Mouse (Mus musculus): ENCODE results near the gene Upk1b. TPM values are rescaled to one million over a fixed set of nuclear protein-coding genes. Genes with fewer than 3 reads are reported as not detected.

Upk1b gene
- total and polyA plus RNA-seq, 2 experiments from 2014 or later = 0.62 to 1.3 TPM

DNA sequence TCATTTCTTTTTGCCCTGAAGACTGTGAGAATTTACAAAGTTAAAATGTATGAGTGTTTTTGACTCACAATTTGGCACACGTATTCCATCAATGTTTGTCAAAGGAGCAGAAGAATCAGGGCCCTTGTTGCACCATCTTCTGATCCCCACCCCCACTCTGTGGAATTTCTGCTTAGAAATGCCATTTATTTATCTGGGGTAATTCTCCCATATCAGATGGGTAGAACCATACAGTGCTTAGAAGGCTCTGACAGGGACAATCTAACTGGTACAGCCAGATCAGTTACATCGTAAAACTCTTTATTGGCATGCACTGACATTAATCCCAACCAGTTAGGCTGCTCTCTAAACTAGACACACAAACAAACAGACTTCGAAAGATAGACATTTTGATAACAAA lies 10.2 kb downstream of the Upk1b start:
- Histone ChIP-seq H3K36me3 (ENCODE audit: insufficient read depth) (no peaks in the 10 kb centered on the region), H3K9me3 (ENCODE audit: low read length) (no peaks in the 10 kb centered on the region), H3K9ac (no peak overlapping the region), H3K4me2 (ENCODE audit: low read depth) (no peak overlapping the region), H3K27me3 (ENCODE audit: insufficient read depth, low read length) (no peaks in the 10 kb centered on the region), H3K4me1 (ENCODE audit: insufficient read depth) (no peaks in the 10 kb centered on the region), H3K27ac (ENCODE audit: low read depth, low read length) (no peak overlapping the region), H3K4me3 (ENCODE audit: low read depth, low read length) (no peak overlapping the region)
- 85% methylated on average over 3 of the region's 3 CpGs for WGBS
- TF ChIP-seq CTCF (IDR thresholded peaks at IDR 0.05; ENCODE audit: low read depth) = no peak
- ATAC-seq (no peak), DNase-seq (no peak)

DNA sequence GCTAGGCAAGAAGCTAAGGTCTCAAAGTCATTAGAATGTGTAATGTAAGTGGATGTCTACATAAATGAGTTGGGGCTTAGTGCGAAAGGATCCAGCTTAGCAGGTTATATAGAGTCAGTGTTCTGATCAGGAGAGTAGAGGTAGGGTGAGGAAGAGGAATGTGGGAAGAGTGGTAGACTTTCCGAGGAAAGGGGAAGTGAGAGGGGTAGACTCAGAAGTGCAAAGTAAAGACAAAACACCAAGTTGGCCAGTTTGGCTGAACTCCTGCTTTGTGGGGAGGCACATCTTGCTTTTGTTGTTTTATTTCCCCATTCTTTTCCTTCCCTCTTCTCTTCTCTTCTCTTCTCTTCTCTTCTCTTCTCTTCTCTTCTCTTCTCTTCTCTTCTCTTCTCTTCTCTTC lies 11.1 kb downstream of the Upk1b start:
- Histone ChIP-seq H3K27me3 (ENCODE audit: insufficient read depth, low read length) (no peaks in the 10 kb centered on the region), H3K9ac (no peak overlapping the region), H3K4me1 (ENCODE audit: insufficient read depth) (no peaks in the 10 kb centered on the region), H3K27ac (ENCODE audit: low read depth, low read length) (no peak overlapping the region), H3K36me3 (ENCODE audit: insufficient read depth) (no peaks in the 10 kb centered on the region), H3K4me3 (ENCODE audit: low read depth, low read length) (no peak overlapping the region), H3K9me3 (ENCODE audit: low read length) (no peaks in the 10 kb centered on the region), H3K4me2 (ENCODE audit: low read depth) (no peak overlapping the region)
- ATAC-seq = no peak
- DNase-seq = no peak
- TF ChIP-seq CTCF (IDR thresholded peaks at IDR 0.05; ENCODE audit: low read depth) = no peak
- WGBS = 80% methylated on average over 2 of the region's 2 CpGs

DNA sequence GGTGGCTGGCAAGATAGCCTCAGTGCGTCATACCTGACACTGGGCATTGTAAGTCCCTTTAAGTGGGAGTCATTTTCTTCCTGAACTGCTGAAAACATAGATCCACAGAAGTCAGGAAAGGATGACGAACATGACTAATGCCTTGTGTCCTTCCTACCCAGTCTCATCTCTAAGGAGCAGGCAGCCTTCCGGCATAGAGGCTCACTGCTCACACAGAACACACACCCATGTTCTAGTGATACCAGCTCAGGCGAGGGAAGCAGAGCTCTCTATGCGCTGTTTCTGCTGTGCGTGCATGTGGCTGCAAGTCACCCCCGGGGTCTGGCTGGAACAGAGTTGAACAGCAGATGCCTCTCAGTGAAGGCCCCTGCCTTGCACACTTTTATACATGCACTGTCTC lies 14.8 kb downstream of the Upk1b start:
- Histone ChIP-seq H3K4me3 (ENCODE audit: low read depth, low read length) (no peak overlapping the region), H3K36me3 (ENCODE audit: insufficient read depth) (no peaks in the 10 kb centered on the region), H3K27me3 (ENCODE audit: insufficient read depth, low read length) (no peaks in the 10 kb centered on the region), H3K27ac (ENCODE audit: low read depth, low read length) (no peak overlapping the region), H3K4me2 (ENCODE audit: low read depth) (no peak overlapping the region), H3K9ac (no peak overlapping the region), H3K4me1 (ENCODE audit: insufficient read depth) (no peaks in the 10 kb centered on the region), H3K9me3 (ENCODE audit: low read length) (no peaks in the 10 kb centered on the region)
- ATAC-seq (no peak), DNase-seq (no peak)
- no peak for TF ChIP-seq CTCF (IDR thresholded peaks at IDR 0.05; ENCODE audit: low read depth)
- WGBS = 91% methylated on average over 7 of the region's 7 CpGs

DNA sequence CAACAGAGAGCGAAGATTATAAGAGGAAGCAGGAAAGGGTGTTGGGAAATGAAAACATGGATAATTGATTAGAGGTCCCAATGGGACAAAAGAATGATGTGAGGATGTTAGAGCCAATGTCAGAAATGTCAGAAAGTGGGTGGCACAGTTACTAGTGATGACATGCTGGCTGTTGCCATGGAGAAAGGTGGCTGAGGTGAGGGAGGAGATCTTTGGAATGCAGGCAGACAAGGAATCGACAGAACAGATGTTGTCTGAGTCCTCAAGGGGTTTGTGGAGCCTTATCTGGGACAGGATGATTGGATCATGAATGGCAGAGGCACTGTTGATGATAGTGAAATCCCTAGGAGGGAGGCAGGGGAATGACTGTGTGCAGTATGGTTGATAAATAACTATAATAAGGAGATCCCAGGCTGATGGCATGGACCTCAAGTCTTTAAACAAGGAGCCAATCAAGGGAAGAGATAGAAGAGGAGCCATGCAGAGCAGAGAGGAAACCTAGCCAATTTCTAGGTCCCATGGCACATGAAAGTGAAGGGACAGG lies 17.5 kb downstream of the Upk1b start:
- no peak overlapping the region for H3K4me2 ChIP-seq (ENCODE audit: low read depth)
- no peaks in the 10 kb centered on the region for H3K9me3 ChIP-seq (ENCODE audit: low read length)
- no peaks in the 10 kb centered on the region for H3K36me3 ChIP-seq (ENCODE audit: insufficient read depth)
- H3K27me3 ChIP-seq (ENCODE audit: insufficient read depth, low read length) = no peaks in the 10 kb centered on the region
- H3K4me1 ChIP-seq (ENCODE audit: insufficient read depth) = no peaks in the 10 kb centered on the region
- no peak overlapping the region for H3K4me3 ChIP-seq (ENCODE audit: low read depth, low read length)
- DNase-seq = peak; percentile 9
- peak; percentile 53; the same call in 1 of the 2 replicates for ATAC-seq
- H3K27ac ChIP-seq (ENCODE audit: low read depth, low read length) = no peak overlapping the region
- WGBS = 70% methylated on average over 2 of the region's 2 CpGs
- no peak for TF ChIP-seq CTCF (IDR thresholded peaks at IDR 0.05; ENCODE audit: low read depth)
- no peak overlapping the region for H3K9ac ChIP-seq

DNA sequence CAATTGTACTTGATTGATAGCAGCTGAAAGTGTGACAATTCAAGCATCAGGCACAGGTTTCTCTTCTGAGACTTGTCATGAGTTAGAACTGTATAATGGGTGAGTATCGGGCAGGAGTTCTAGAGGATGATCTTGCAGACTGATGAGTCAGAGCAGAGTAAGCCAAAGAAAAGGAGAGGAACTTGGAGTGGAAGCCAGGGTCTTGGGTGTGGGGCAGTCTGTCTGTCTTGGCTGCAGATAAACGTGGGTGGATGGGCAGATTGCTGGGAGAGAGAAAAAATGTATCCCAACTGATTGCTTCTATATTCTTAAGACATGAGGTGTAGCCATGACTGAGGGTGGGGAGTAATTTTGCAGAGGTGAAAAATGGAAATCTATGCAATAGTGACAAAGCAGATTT lies 18.2 kb downstream of the Upk1b start:
- no peak overlapping the region for H3K4me3 ChIP-seq (ENCODE audit: low read depth, low read length)
- no peak for DNase-seq
- no peak overlapping the region for H3K9ac ChIP-seq
- H3K36me3 ChIP-seq (ENCODE audit: insufficient read depth) = no peaks in the 10 kb centered on the region
- H3K4me1 ChIP-seq (ENCODE audit: insufficient read depth) = no peaks in the 10 kb centered on the region
- H3K27me3 ChIP-seq (ENCODE audit: insufficient read depth, low read length) = no peaks in the 10 kb centered on the region
- no peak for ATAC-seq
- H3K27ac ChIP-seq (ENCODE audit: low read depth, low read length) = no peak overlapping the region
- no peak overlapping the region for H3K4me2 ChIP-seq (ENCODE audit: low read depth)
- H3K9me3 ChIP-seq (ENCODE audit: low read length) = no peaks in the 10 kb centered on the region
- TF ChIP-seq CTCF (IDR thresholded peaks at IDR 0.05; ENCODE audit: low read depth) = no peak
- WGBS = 77% methylated on average over 2 of the region's 2 CpGs

DNA sequence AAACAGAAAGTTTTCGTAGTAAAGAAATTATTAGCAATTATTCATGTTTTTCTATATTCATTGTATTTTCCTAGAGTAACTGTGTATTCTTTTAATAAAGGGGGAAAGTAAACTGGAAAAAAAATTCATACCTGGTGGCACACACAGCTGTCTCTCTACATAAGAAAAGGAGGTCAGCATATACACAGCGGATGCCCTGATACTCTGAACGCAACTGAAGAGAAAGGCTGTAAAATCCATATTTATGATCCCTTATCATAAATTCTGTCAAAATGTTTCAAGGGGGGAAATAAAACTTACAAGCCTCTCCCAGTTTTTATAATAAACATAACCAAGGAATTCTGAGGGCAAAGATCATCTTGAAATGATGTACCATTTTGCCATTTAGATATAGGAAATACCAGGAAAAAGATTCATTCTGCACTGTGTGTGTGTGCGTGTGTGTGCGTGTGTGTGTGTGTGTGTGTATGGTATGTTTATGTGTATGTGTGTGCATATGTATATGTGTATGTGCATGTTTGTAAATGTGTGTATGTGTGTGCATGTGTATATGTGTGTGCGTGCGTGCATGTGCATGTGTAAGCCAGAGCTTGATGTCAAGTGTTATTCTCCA lies 19.1 kb downstream of the Upk1b start:
- Histone ChIP-seq H3K36me3 (ENCODE audit: insufficient read depth) (no peaks in the 10 kb centered on the region), H3K27me3 (ENCODE audit: insufficient read depth, low read length) (no peaks in the 10 kb centered on the region), H3K4me2 (ENCODE audit: low read depth) (no peak overlapping the region), H3K9me3 (ENCODE audit: low read length) (no peaks in the 10 kb centered on the region), H3K4me3 (ENCODE audit: low read depth, low read length) (no peak overlapping the region), H3K9ac (no peak overlapping the region), H3K4me1 (ENCODE audit: insufficient read depth) (no peaks in the 10 kb centered on the region), H3K27ac (ENCODE audit: low read depth, low read length) (no peak overlapping the region)
- 94% methylated on average over 7 of the region's 7 CpGs for WGBS
- ATAC-seq = no peak
- no peak for DNase-seq
- no peak for TF ChIP-seq CTCF (IDR thresholded peaks at IDR 0.05; ENCODE audit: low read depth)

DNA sequence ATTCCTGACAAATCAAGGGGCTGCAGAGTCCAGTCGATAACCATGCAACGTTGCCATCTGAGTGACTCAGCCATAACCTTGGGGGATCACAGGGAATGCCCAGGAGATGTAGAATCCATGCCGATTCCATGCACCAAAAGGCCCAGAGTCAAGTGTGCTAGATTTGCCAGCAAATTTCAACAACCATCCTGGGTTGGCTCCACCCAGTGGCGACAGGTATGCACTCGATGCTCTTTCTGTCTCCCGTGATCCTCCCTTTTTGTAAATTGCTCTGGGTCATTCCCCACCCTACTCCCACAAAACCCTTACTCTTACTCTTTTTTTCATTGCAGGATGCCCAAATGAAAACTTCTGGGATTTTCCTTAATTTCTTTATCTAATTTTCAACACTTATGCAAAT lies 23.8 kb downstream of the Upk1b start:
- no peak overlapping the region for H3K4me3 ChIP-seq (ENCODE audit: low read depth, low read length)
- H3K4me2 ChIP-seq (ENCODE audit: low read depth) = no peak overlapping the region
- no peaks in the 10 kb centered on the region for H3K27me3 ChIP-seq (ENCODE audit: insufficient read depth, low read length)
- ATAC-seq (no peak), DNase-seq (no peak)
- no peaks in the 10 kb centered on the region for H3K36me3 ChIP-seq (ENCODE audit: insufficient read depth)
- TF ChIP-seq CTCF (IDR thresholded peaks at IDR 0.05; ENCODE audit: low read depth) = no peak
- 58% methylated on average over 6 of the region's 6 CpGs for WGBS
- no peaks in the 10 kb centered on the region for H3K9me3 ChIP-seq (ENCODE audit: low read length)
- H3K4me1 ChIP-seq (ENCODE audit: insufficient read depth) = no peaks in the 10 kb centered on the region
- no peak overlapping the region for H3K27ac ChIP-seq (ENCODE audit: low read depth, low read length)
- no peak overlapping the region for H3K9ac ChIP-seq

Measured in forebrain, postnatal 0 days (tissue).